Mouse (Mus musculus): ENCODE measurements around the gene 4933427I04Rik. TPM values are rescaled to one million over a fixed set of nuclear protein-coding genes. Genes with fewer than 3 reads are reported as not detected.

4933427I04Rik gene
- polyA plus RNA-seq, 1 experiment from 2014 or later = not detected

DNA sequence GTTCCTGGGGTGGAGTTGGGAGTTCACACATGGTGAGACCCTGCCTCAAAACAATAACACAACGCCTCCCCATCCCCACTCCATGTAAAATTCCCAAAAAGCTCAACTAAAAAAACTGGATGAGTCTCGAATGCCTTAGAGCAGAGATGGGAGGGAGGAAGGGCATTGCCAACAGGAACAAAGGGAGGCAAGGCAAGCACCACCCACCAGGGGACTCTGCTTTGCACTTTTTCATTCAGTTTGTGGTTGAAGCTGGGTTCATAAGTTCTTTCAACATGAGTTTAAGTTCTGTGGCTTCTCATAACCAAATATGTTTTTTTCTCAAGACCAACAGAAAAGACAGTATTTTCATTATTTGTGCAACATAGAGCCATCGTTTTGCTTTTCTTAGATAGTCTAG, 44.0 kb downstream of the 4933427I04Rik start:
- no peak overlapping the region for H3K27ac ChIP-seq (ENCODE audit: low read depth)
- H3K4me3 ChIP-seq (ENCODE audit: low read depth, low read length) = no peak overlapping the region
- WGBS (ENCODE audit: insufficient replicate concordance) = 70% methylated on average over 3 of the region's 3 CpGs
- TF ChIP-seq CTCF (IDR thresholded peaks at IDR 0.05; ENCODE audit: low read depth) (0 out of 2 replicates have a peak, but pooled peaks have one; percentile 6), EP300 (IDR thresholded peaks at IDR 0.05; ENCODE audit: low read depth) (no peak)
- no peak overlapping the region for H3K9ac ChIP-seq (replicated peaks)
- no peak for DNase-seq
- H3K36me3 ChIP-seq (replicated peaks; ENCODE audit: insufficient read depth, low read length) = peaks cover under 1% of the 10 kb centered on the region; the same call in 1 of the 2 replicates
- no peaks in the 10 kb centered on the region for H3K9me3 ChIP-seq (ENCODE audit: low read length)
- H3K4me1 ChIP-seq (ENCODE audit: insufficient read depth) = peaks cover 9% of the 10 kb centered on the region
- no peaks in the 10 kb centered on the region for H3K27me3 ChIP-seq (ENCODE audit: insufficient read depth, low read length)
- H3K4me2 ChIP-seq (ENCODE audit: low read depth, low read length) = no peak overlapping the region
- ATAC-seq = no peak

DNA sequence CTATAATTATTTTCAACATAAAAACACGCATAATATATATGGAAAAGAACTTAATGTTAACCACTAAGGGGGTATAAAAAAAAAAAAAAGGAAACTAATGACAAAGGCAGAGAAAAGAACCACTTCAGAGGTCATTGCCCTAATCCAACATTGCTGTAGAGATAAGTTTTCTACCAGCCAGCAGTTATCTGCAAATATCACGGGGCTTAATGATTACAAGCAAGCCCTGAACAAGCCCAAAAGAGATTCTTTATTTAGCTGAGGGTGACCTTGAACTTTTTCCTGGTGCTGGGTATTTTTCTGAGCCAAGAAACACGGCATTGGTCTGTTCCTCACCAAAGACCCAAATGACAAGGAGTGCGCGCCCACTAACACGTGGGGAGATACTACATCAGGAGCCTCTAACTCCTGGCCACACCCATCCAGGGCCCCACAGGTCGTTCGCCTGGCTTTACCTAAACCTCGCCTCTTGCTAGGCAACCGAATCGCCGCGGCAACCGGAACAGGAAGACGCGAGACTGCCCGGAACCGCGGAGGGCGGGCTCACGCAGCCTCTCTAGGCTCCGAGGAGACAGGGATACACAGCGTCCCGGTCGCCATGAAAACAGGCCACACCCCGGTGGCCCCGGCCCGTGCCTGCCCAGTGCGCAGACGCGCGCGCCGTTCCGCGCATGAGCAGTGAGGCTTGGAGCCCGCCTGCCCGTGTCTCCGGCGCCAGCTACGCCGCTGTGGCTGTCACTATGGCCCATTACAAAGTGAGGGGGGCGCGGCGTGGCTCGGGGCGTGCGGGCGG, 45.0 kb downstream of the 4933427I04Rik start, which contains the start of gene Mycbp:
Mycbp (plus strand) TSS at position 500 of the 793 bp plus-strand sequence.
- H3K27ac ChIP-seq (ENCODE audit: low read depth) = peak within 1 kb of the TSS; percentile 83
- ATAC-seq (peak; percentile 100), DNase-seq (peak; percentile 100)
- peaks cover 7% of the 10 kb centered on the region; the same call in 1 of the 2 replicates for H3K36me3 ChIP-seq (replicated peaks; ENCODE audit: insufficient read depth, low read length)
- peak within 1 kb of the TSS; percentile 80 for H3K9ac ChIP-seq (replicated peaks)
- H3K27me3 ChIP-seq (ENCODE audit: insufficient read depth, low read length) = no peaks in the 10 kb centered on the region
- WGBS (ENCODE audit: insufficient replicate concordance) = 2% methylated on average over 37 of the region's 49 CpGs
- peak within 1 kb of the TSS; percentile 96 for H3K4me2 ChIP-seq (ENCODE audit: low read depth, low read length)
- H3K4me3 ChIP-seq (ENCODE audit: low read depth, low read length) = peak within 1 kb of the TSS; percentile 85
- no peaks in the 10 kb centered on the region for H3K9me3 ChIP-seq (ENCODE audit: low read length)
- no peak for TF ChIP-seq CTCF (IDR thresholded peaks at IDR 0.05; ENCODE audit: low read depth)
- TF ChIP-seq EP300 (IDR thresholded peaks at IDR 0.05; ENCODE audit: low read depth) = peak; percentile 47; the same call in 1 of the 2 replicates
- peaks cover 9% of the 10 kb centered on the region for H3K4me1 ChIP-seq (ENCODE audit: insufficient read depth)

DNA sequence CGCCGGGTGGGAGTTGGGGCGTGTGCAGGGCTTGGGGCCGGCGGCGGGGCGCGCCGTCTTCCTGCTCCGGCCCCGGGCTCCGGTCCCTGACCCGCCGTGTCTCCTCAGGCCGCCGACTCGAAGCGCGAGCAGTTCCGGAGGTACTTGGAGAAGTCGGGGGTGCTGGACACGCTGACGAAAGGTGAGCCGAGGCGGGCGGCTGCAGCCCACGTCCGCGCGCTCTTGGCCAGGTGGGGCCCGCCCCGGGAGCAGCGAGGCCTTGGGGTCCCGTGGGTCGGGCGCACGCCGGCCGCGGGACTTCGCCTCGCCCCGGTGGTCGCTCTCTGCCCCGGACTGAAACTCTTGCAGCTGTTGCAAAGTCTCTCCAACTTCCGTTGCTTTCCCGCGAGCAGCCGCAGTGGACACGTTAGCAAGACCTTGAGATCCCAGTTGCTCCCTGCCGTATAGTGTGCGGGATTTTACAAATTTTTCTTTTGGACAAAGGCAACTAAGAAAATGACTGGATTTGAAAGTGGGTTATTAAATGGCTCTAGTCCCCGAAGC, 45.7 kb downstream of the 4933427I04Rik start:
- Histone ChIP-seq H3K27me3 (ENCODE audit: insufficient read depth, low read length) (no peaks in the 10 kb centered on the region), H3K9ac (replicated peaks) (peak overlapping the region; percentile 80), H3K27ac (ENCODE audit: low read depth) (peak overlapping the region; percentile 83), H3K4me3 (ENCODE audit: low read depth, low read length) (peak overlapping the region; percentile 85), H3K36me3 (replicated peaks; ENCODE audit: insufficient read depth, low read length) (peaks cover 11% of the 10 kb centered on the region), H3K4me2 (ENCODE audit: low read depth, low read length) (peak overlapping the region; percentile 96), H3K4me1 (ENCODE audit: insufficient read depth) (peaks cover 9% of the 10 kb centered on the region), H3K9me3 (ENCODE audit: low read length) (no peaks in the 10 kb centered on the region)
- DNase-seq (no peak), ATAC-seq (peak; percentile 31)
- WGBS (ENCODE audit: insufficient replicate concordance) = under 1% methylated on average over 46 of the region's 53 CpGs
- TF ChIP-seq CTCF (IDR thresholded peaks at IDR 0.05; ENCODE audit: low read depth) = no peak
- TF ChIP-seq EP300 (IDR thresholded peaks at IDR 0.05; ENCODE audit: low read depth) = no peak

DNA sequence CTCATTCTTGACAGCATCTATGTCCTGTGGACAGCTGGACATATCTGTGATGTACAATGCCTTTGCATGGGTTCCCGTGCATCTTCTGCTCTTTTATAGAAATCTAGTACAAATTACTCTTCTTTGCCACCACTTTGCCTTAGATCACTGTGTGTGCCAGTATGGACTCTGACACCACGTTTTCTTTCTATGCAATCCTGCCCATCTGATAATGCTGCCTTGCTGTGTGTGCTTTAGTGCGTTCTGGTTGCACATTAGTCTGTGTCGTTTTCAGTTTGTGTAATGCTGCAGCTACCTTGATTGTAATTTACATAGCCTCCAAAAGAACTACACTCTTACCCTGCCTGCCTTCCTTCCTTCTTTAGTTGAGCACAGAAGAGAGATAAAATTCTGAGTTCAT, 52.0 kb downstream of the 4933427I04Rik start:
- no peak for TF ChIP-seq EP300 (IDR thresholded peaks at IDR 0.05; ENCODE audit: low read depth)
- no peak for TF ChIP-seq CTCF (IDR thresholded peaks at IDR 0.05; ENCODE audit: low read depth)
- Histone ChIP-seq H3K9me3 (ENCODE audit: low read length) (no peaks in the 10 kb centered on the region), H3K27ac (ENCODE audit: low read depth) (no peak overlapping the region), H3K27me3 (ENCODE audit: insufficient read depth, low read length) (no peaks in the 10 kb centered on the region), H3K4me3 (ENCODE audit: low read depth, low read length) (no peak overlapping the region), H3K4me2 (ENCODE audit: low read depth, low read length) (no peak overlapping the region), H3K4me1 (ENCODE audit: insufficient read depth) (peaks cover 5% of the 10 kb centered on the region; the same call in 1 of the 2 replicates), H3K9ac (replicated peaks) (no peak overlapping the region), H3K36me3 (replicated peaks; ENCODE audit: insufficient read depth, low read length) (peaks cover 23% of the 10 kb centered on the region)
- 80% methylated on average over 4 of the region's 4 CpGs for WGBS (ENCODE audit: insufficient replicate concordance)
- DNase-seq = no peak
- ATAC-seq = no peak

DNA sequence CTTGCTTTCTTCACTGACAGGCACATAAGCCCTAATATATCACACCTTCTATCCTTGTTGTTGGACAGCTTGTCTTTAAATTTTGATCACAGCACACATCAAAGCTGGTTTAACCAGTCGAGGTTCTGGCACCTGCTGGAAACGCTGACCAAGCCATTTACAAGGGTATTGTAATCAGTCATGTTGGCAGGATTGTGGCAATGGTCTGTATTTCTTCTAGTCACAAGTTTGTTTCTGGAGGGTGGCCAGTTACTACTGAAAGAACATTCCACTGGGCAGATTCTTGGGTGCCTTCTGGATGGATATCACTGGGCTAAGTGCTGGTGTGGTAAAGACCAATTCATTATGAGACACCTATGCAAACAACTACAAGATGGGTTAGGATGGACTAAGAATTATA, 53.0 kb downstream of the 4933427I04Rik start:
- no peak for ATAC-seq
- H3K36me3 ChIP-seq (replicated peaks; ENCODE audit: insufficient read depth, low read length) = peaks cover 23% of the 10 kb centered on the region
- no peak overlapping the region for H3K4me3 ChIP-seq (ENCODE audit: low read depth, low read length)
- no peak overlapping the region for H3K9ac ChIP-seq (replicated peaks)
- H3K9me3 ChIP-seq (ENCODE audit: low read length) = no peaks in the 10 kb centered on the region
- no peaks in the 10 kb centered on the region for H3K27me3 ChIP-seq (ENCODE audit: insufficient read depth, low read length)
- H3K4me2 ChIP-seq (ENCODE audit: low read depth, low read length) = no peak overlapping the region
- TF ChIP-seq CTCF (IDR thresholded peaks at IDR 0.05; ENCODE audit: low read depth) (no peak), EP300 (IDR thresholded peaks at IDR 0.05; ENCODE audit: low read depth) (no peak)
- H3K4me1 ChIP-seq (ENCODE audit: insufficient read depth) = peaks cover 8% of the 10 kb centered on the region; the same call in 1 of the 2 replicates
- DNase-seq = no peak
- H3K27ac ChIP-seq (ENCODE audit: low read depth) = no peak overlapping the region
- WGBS (ENCODE audit: insufficient replicate concordance) = 73% methylated on average over 2 of the region's 2 CpGs

Other genes starting within 250 kb of the 4933427I04Rik start
- 9.8 and 11.3 TPM in 2 replicates for gene Macf1, start 175.3 kb upstream of the 4933427I04Rik start, polyA plus RNA-seq (2015; fragmentation: Nextera tagmentation; extraction: Ambion mirVana)
- gene Ndufs5, start 141.5 kb upstream of the 4933427I04Rik start, polyA plus RNA-seq (2015; fragmentation: Nextera tagmentation; extraction: Ambion mirVana) = 257 and 261 TPM in 2 replicates
- gene Akirin1, start 109.3 kb upstream of the 4933427I04Rik start, polyA plus RNA-seq (2015; fragmentation: Nextera tagmentation; extraction: Ambion mirVana) = 21.2 and 22.7 TPM in 2 replicates
- not detected in 2 replicates for gene Rhbdl2, start 71.8 kb upstream of the 4933427I04Rik start, polyA plus RNA-seq (2015; fragmentation: Nextera tagmentation; extraction: Ambion mirVana)
- gene Mycbp, start 45.2 kb downstream of the 4933427I04Rik start, polyA plus RNA-seq (2015; fragmentation: Nextera tagmentation; extraction: Ambion mirVana) = 43.5 and 44.5 TPM in 2 replicates
- 20.0 and 20.1 TPM in 2 replicates for gene Rragc, start 57.8 kb downstream of the 4933427I04Rik start, polyA plus RNA-seq (2015; fragmentation: Nextera tagmentation; extraction: Ambion mirVana)
- not detected in 2 replicates for gene 4930535I16Rik, start 58.3 kb downstream of the 4933427I04Rik start, polyA plus RNA-seq (2015; fragmentation: Nextera tagmentation; extraction: Ambion mirVana)